Mouse (Mus musculus): ENCODE results near the gene Cyfip2.
A peak's percentile ranks its signal among the peaks of the same experiment; 100 is the strongest.

Cyfip2 gene

GRCm38 (mm10) chr11:46235334-46235733 lies 77.3 kb downstream of the Cyfip2 start, which contains the start of gene Fndc9:
Gene Fndc9 (plus strand): TSS chr11:46235531.
- no peak for DNase-seq (ENCODE audit: low read depth, low spot score)

GRCm38 (mm10) chr11:46233966-46234365 lies 78.7 kb downstream of the Cyfip2 start:
- no peak for DNase-seq (ENCODE audit: low read depth, low spot score)

GRCm38 (mm10) chr11:46232803-46233202 lies 79.9 kb downstream of the Cyfip2 start:
- DNase-seq (ENCODE audit: low read depth, low spot score), result no peak

- no peak for DNase-seq (ENCODE audit: low read depth, low spot score)
These were observed 82.5 kb downstream of the Cyfip2 start for GRCm38 (mm10) chr11:46230184-46230583.

GRCm38 (mm10) chr11:46225345-46225744 lies 87.3 kb downstream of the Cyfip2 start:
- no peak for DNase-seq (ENCODE audit: low read depth, low spot score)

GRCm38 (mm10) chr11:46223575-46223974 lies 89.1 kb downstream of the Cyfip2 start:
- DNase-seq (ENCODE audit: low read depth, low spot score), result no peak

- DNase-seq (ENCODE audit: low read depth, low spot score), result no peak
These were observed 92.4 kb downstream of the Cyfip2 start for GRCm38 (mm10) chr11:46220211-46220610.

- DNase-seq (ENCODE audit: low read depth, low spot score), result no peak
These were observed 93.3 kb downstream of the Cyfip2 start for GRCm38 (mm10) chr11:46219380-46219779.

GRCm38 (mm10) chr11:46218584-46218983 lies 94.1 kb downstream of the Cyfip2 start:
- DNase-seq (ENCODE audit: low read depth, low spot score), result no peak

GRCm38 (mm10) chr11:46217686-46218085 lies 95.0 kb downstream of the Cyfip2 start:
- no peak for DNase-seq (ENCODE audit: low read depth, low spot score)

GRCm38 (mm10) chr11:46216669-46217068 lies 96.0 kb downstream of the Cyfip2 start:
- DNase-seq (ENCODE audit: low read depth, low spot score), result peak; percentile 48

GRCm38 (mm10) chr11:46215354-46215753 lies 97.3 kb downstream of the Cyfip2 start:
- DNase-seq (ENCODE audit: low read depth, low spot score), result peak; percentile 54

GRCm38 (mm10) chr11:46214368-46215230 lies 98.1 kb downstream of the Cyfip2 start:
- DNase-seq (ENCODE audit: low read depth, low spot score), result no peak

- no peak for DNase-seq (ENCODE audit: low read depth, low spot score)
These were observed 98.8 kb downstream of the Cyfip2 start for GRCm38 (mm10) chr11:46213844-46214243.

GRCm38 (mm10) chr11:46211858-46212257 lies 100.8 kb downstream of the Cyfip2 start:
- no peak for DNase-seq (ENCODE audit: low read depth, low spot score)

- DNase-seq (ENCODE audit: low read depth, low spot score), result no peak
These were observed 102.8 kb downstream of the Cyfip2 start for GRCm38 (mm10) chr11:46209884-46210283.

GRCm38 (mm10) chr11:46205639-46206409 lies 106.8 kb downstream of the Cyfip2 start:
- no peak for DNase-seq (ENCODE audit: low read depth, low spot score)

GRCm38 (mm10) chr11:46204841-46205240 lies 107.8 kb downstream of the Cyfip2 start:
- DNase-seq (ENCODE audit: low read depth, low spot score), result no peak

- DNase-seq (ENCODE audit: low read depth, low spot score), result no peak
These were observed 110.1 kb downstream of the Cyfip2 start for GRCm38 (mm10) chr11:46202547-46202887.

- no peak for DNase-seq (ENCODE audit: low read depth, low spot score)
These were observed 110.8 kb downstream of the Cyfip2 start for GRCm38 (mm10) chr11:46201636-46202546.

- no peak for DNase-seq (ENCODE audit: low read depth, low spot score)
These were observed 112.0 kb downstream of the Cyfip2 start for GRCm38 (mm10) chr11:46200664-46201063.

GRCm38 (mm10) chr11:46194175-46194574 lies 118.5 kb downstream of the Cyfip2 start:
- no peak for DNase-seq (ENCODE audit: low read depth, low spot score)

Data from c-Kit-negative CD71-positive TER-119-positive erythroid progenitor cells, embryonic 14.5 days (primary cell).